Mouse (Mus musculus): Measurements from ENCODE around the gene Tenm4.
"Not testable (repeated sequence)": the region's sequence is repeated elsewhere in the genome, so short reads cannot be mapped to it uniquely, and the experiment has no call there.

Gene Tenm4

GRCm38 (mm10) chr7:96570965-96571364 is 399.9 kb downstream of the Tenm4 start:
- no peak for DNase-seq (ENCODE audit: low spot score in 2 of 2)

GRCm38 (mm10) chr7:96572995-96573394 is 401.9 kb downstream of the Tenm4 start:
- no peak for DNase-seq (ENCODE audit: low spot score in 2 of 2)

GRCm38 (mm10) chr7:96575202-96575650 is 404.2 kb downstream of the Tenm4 start:
- DNase-seq (ENCODE audit: low spot score in 2 of 2) = peak; percentile 86 to 91

- no peak for DNase-seq (ENCODE audit: low spot score in 2 of 2)
Measured at GRCm38 (mm10) chr7:96582752-96583151, 411.7 kb downstream of the Tenm4 start.

- DNase-seq (ENCODE audit: low spot score in 2 of 2) = no peak
Measured at GRCm38 (mm10) chr7:96587403-96587802, 416.4 kb downstream of the Tenm4 start.

- DNase-seq (ENCODE audit: low spot score in 2 of 2) = no peak
Measured at GRCm38 (mm10) chr7:96588567-96588966, 417.5 kb downstream of the Tenm4 start.

GRCm38 (mm10) chr7:96595535-96596295 is 424.7 kb downstream of the Tenm4 start:
- no peak for DNase-seq (ENCODE audit: low spot score in 2 of 2)

GRCm38 (mm10) chr7:96596402-96597195 is 425.6 kb downstream of the Tenm4 start:
- DNase-seq (ENCODE audit: low spot score in 2 of 2) = no peak

GRCm38 (mm10) chr7:96597871-96598270 is 426.8 kb downstream of the Tenm4 start:
- no peak for DNase-seq (ENCODE audit: low spot score in 2 of 2)

- no peak for DNase-seq (ENCODE audit: low spot score in 2 of 2)
Measured at GRCm38 (mm10) chr7:96599081-96599480, 428.0 kb downstream of the Tenm4 start.

- DNase-seq (ENCODE audit: low spot score in 2 of 2) = no peak
Measured at GRCm38 (mm10) chr7:96600381-96600941, 429.4 kb downstream of the Tenm4 start.

GRCm38 (mm10) chr7:96604091-96604745 is 433.2 kb downstream of the Tenm4 start:
- DNase-seq (ENCODE audit: low spot score in 2 of 2) = no peak

GRCm38 (mm10) chr7:96605316-96605715 is 434.3 kb downstream of the Tenm4 start:
- DNase-seq (ENCODE audit: low spot score in 2 of 2) = no peak

- DNase-seq (ENCODE audit: low spot score in 2 of 2) = no peak
Measured at GRCm38 (mm10) chr7:96609854-96610586, 439.0 kb downstream of the Tenm4 start.

GRCm38 (mm10) chr7:96617371-96617770 is 446.3 kb downstream of the Tenm4 start:
- no peak for DNase-seq (ENCODE audit: low spot score in 2 of 2)

- no peak for DNase-seq (ENCODE audit: low spot score in 2 of 2)
Measured at GRCm38 (mm10) chr7:96619930-96620472, 449.0 kb downstream of the Tenm4 start.

- no peak for DNase-seq (ENCODE audit: low spot score in 2 of 2)
Measured at GRCm38 (mm10) chr7:96626338-96626737, 455.3 kb downstream of the Tenm4 start.

- DNase-seq (ENCODE audit: low spot score in 2 of 2) = not testable (repeated sequence)
Measured at GRCm38 (mm10) chr7:96630551-96630950, 459.5 kb downstream of the Tenm4 start.

- no peak for DNase-seq (ENCODE audit: low spot score in 2 of 2)
Measured at GRCm38 (mm10) chr7:96633008-96633407, 462.0 kb downstream of the Tenm4 start.

- DNase-seq (ENCODE audit: low spot score in 2 of 2) = no peak
Measured at GRCm38 (mm10) chr7:96635830-96636440, 464.9 kb downstream of the Tenm4 start.

All from right cerebral cortex, postnatal 36 days (tissue).